Mouse (Mus musculus): Measurements from ENCODE around the gene Slain1.

DNA sequence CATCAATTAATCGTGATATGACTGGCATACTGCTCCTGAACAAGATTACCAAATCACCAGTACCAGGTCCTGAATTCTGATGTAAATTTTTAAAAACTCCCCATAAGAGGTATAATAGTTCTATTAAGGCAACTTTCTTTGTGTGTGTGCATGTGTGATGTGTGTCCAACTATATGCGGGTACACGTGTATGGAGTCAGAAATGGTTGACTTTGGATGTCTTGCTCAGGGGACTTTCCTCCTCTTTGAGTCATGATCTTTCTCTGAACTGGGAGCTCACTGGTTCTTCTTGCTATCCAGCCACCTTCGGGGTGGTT lies 35.8 kb upstream of the Slain1 start:
- no peak for TF ChIP-seq POLR2A (IDR thresholded peaks at IDR 0.05; ENCODE audit: borderline replicate concordance, extremely low read depth, low read depth, low read length)
- TF ChIP-seq CTCF (IDR thresholded peaks at IDR 0.05; ENCODE audit: insufficient read depth, low read length), result no peak

Data from lung, adult 2 months (tissue).